Mouse (Mus musculus) intestine, embryonic 15.5 days (tissue): ENCODE measurements around the gene Maml1. TPM values are rescaled to one million over a fixed set of nuclear protein-coding genes. Genes with fewer than 3 reads are reported as not detected.

ENCODE experiments used
- ATAC-seq: fragments of 200-750 bp; cut with Nextera tagmentation; 2 replicates; pipeline ENCODE4 v1.8.0; 2017; ENCODE audit warnings: moderate TSS enrichment, moderate library complexity
- H3K27ac ChIP-seq: fragments of 300-500 bp; sonication (generic); 2 replicates; pipeline ENCODE4 v1.5.1; 2015; ENCODE audit warnings: mild to moderate bottlenecking, inconsistent platforms
- H3K27me3 ChIP-seq: fragments of 300-500 bp; sonication (generic); replicated peaks from 2 replicates; pipeline ENCODE4 v1.6.1; 2015; ENCODE audit warnings: inconsistent platforms
- H3K36me3 ChIP-seq: fragments of 300-500 bp; sonication (generic); 2 replicates; pipeline ENCODE4 v1.6.1; 2015; ENCODE audit warnings: inconsistent platforms
- H3K4me1 ChIP-seq: fragments of 300-500 bp; sonication (generic); replicated peaks from 2 replicates; pipeline ENCODE4 v1.6.1; 2015; ENCODE audit warnings: inconsistent platforms
- H3K4me2 ChIP-seq: fragments of 300-500 bp; sonication (generic); replicated peaks from 2 replicates; pipeline ENCODE4 v1.6.1; 2015; ENCODE audit warnings: mild to moderate bottlenecking, inconsistent platforms
- H3K4me3 ChIP-seq: fragments of 300-500 bp; sonication (generic); replicated peaks from 2 replicates; pipeline ENCODE4 v1.5.1; 2015; ENCODE audit warnings: inconsistent platforms
- H3K9ac ChIP-seq: fragments of 300-500 bp; sonication (generic); 2 replicates; pipeline ENCODE4 v1.6.1; 2015; ENCODE audit warnings: inconsistent platforms
- H3K9me3 ChIP-seq: fragments of 300-500 bp; sonication (generic); 2 replicates; pipeline ENCODE4 v1.6.1; 2016; ENCODE audit warnings: inconsistent platforms
- WGBS: fragments of 180-500 bp; shearing (Covaris S2); methylation state at CpG from one replicate; pipeline ENCODE4 v1.1.7; 2015; 5-methylcytosine and 5-hydroxymethylcytosine counted together
- polyA plus RNA-seq: library from polyadenylated mRNA; unstranded; fragments of >200 nt; fragmentation: Nextera tagmentation; extraction: Ambion mirVana; gene quantifications from 2 replicates; pipeline ENCODE4 v1.2.1, GENCODE M21; 2015

Maml1 gene
- polyA plus RNA-seq, 1 experiment from 2014 or later, result 4.3 TPM

DNA sequence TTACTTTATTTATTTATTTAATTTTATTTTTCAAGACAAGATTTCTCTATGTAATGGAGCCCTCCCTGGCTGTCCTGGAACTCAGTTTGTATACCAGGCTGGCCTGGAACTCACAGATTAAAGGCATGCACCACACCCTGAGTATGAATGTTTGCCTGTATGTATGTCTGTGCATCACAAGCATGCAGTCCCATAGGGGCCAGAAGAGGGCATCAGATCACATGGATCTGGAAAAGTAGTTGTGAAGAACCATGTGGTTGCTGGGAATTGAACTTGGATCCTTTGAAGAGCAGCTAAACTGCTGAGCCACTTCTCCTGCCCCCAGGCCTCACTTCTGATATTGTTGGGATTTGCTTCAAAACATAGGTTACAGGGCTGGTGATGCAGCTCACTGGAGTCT lies 15.1 kb downstream of the Maml1 start:
- ATAC-seq, result no peak

DNA sequence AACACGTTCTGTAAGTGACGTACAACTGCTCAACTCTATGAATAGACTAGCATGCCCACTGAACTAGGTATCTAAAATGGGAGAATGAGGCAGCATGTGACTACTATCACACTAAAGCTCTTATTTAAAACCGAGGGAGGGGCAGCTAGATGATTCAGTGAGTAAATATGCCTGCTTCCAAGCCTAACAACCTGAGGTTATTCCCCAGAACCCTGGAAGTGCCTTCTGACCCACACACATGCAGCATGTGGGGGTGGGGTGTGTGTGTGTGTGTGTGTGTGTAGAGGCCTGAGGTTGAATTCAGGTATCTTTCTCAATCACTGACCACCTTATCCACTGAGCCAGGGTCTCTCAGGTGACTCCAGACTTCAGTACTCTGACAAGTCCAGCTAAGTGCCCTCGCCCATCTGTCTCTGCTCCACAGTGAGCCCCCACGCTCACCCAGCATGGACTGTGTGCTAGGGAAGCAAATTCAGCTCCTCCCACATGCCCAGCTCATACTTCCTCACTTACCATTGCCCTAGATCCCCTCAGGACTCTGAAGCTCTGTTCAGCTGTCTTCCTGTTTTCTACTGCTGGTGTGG lies 16.5 kb downstream of the Maml1 start:
- H3K9ac ChIP-seq, result no peak overlapping the region
- ATAC-seq, result peak; percentile 53
- no peaks in the 10 kb centered on the region for H3K36me3 ChIP-seq
- no peak overlapping the region for H3K4me3 ChIP-seq
- H3K27me3 ChIP-seq, result no peaks in the 10 kb centered on the region
- WGBS, result 62% methylated on average over 5 of the region's 5 CpGs
- H3K4me2 ChIP-seq, result no peak overlapping the region
- no peaks in the 10 kb centered on the region for H3K9me3 ChIP-seq
- no peak overlapping the region for H3K27ac ChIP-seq
- H3K4me1 ChIP-seq, result peaks cover 5% of the 10 kb centered on the region; the same call in 1 of the 2 replicates

More for the DNA sequence above, 15.1 kb downstream of the Maml1 start:
- Histone ChIP-seq H3K4me2 (no peak overlapping the region), H3K4me3 (no peak overlapping the region), H3K9me3 (no peaks in the 10 kb centered on the region), H3K9ac (no peak overlapping the region), H3K27me3 (no peaks in the 10 kb centered on the region), H3K36me3 (no peaks in the 10 kb centered on the region), H3K27ac (no peak overlapping the region), H3K4me1 (peaks cover 5% of the 10 kb centered on the region; the same call in 1 of the 2 replicates)

DNA sequence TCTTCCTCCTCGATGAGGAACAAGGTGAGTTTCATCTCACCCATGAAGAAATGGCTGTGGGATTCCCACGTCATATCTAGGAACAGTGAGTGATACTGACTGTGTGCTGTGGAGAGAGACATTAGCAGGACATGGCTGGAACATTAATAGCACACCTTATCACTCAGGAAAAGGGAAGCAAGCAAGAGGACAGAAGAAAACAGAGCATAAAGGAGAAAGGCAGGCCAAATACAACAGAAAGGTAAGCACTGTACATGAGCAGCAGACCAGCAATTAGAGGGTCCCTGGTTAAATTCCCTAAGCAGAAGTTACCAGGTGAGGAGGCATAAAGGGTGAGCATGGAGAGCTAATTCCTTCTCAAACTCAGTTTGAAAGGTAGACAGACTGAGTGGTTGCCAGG lies 17.0 kb downstream of the Maml1 start:
- peaks cover 5% of the 10 kb centered on the region; the same call in 1 of the 2 replicates for H3K4me1 ChIP-seq
- no peak overlapping the region for H3K4me3 ChIP-seq
- H3K9ac ChIP-seq, result no peak overlapping the region
- no peak overlapping the region for H3K27ac ChIP-seq
- H3K4me2 ChIP-seq, result no peak overlapping the region
- 87% methylated on average over 2 of the region's 2 CpGs for WGBS
- H3K36me3 ChIP-seq, result no peaks in the 10 kb centered on the region
- no peaks in the 10 kb centered on the region for H3K27me3 ChIP-seq
- ATAC-seq, result no peak
- H3K9me3 ChIP-seq, result no peaks in the 10 kb centered on the region

DNA sequence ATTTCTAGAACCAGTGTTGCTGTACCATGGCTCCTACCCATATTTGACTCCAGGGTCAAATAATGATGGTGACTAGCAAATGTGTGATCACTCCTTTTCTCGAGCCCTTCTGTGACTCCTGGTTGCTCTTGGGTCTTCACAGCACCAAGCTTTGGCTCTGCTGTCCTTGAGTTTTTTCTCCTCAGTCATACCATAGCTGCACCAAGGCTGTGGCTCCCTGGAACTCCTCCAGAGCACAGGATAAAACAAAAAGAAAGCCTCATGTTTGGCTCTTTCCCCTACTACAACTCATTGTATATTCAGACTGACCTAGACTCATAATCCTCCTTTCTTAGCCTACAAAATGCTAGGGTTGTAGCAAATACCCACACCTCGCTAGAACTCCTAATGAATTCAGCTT lies 19.3 kb downstream of the Maml1 start:
- ATAC-seq, result no peak
- no peak overlapping the region for H3K4me2 ChIP-seq
- H3K27ac ChIP-seq, result no peak overlapping the region
- no peaks in the 10 kb centered on the region for H3K27me3 ChIP-seq
- H3K9me3 ChIP-seq, result no peaks in the 10 kb centered on the region
- H3K4me1 ChIP-seq, result peaks cover 5% of the 10 kb centered on the region; the same call in 1 of the 2 replicates
- no peak overlapping the region for H3K9ac ChIP-seq
- WGBS, result 86% methylated on average over 2 of the region's 2 CpGs
- H3K36me3 ChIP-seq, result no peaks in the 10 kb centered on the region
- no peak overlapping the region for H3K4me3 ChIP-seq

DNA sequence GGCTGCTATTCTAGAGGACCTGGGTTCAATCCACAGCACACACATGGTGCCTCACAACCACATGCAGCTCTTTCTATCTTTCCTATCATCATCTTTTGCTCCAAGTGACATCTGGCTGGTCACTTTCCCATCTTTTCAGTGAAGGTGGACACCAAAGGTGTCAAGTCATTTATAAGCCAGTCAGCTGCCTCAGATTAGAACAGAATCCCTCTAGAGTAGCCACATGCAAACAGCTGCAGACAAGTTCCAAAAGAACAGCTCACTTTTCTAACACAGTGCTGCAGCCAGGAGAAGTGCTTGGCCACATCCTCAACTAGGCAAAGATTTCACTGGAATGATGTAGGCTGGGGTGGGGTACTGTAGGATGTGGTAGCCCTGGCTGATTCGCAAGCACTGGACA lies 22.2 kb downstream of the Maml1 start:
- H3K9ac ChIP-seq, result no peak overlapping the region
- no peak overlapping the region for H3K27ac ChIP-seq
- H3K27me3 ChIP-seq, result no peaks in the 10 kb centered on the region
- ATAC-seq, result no peak
- H3K4me2 ChIP-seq, result no peak overlapping the region
- WGBS, result 96% methylated on average over 1 of the region's 1 CpGs
- peaks cover 14% of the 10 kb centered on the region; the same call in 1 of the 2 replicates for H3K36me3 ChIP-seq
- no peak overlapping the region for H3K4me3 ChIP-seq
- no peaks in the 10 kb centered on the region for H3K4me1 ChIP-seq
- no peaks in the 10 kb centered on the region for H3K9me3 ChIP-seq

DNA sequence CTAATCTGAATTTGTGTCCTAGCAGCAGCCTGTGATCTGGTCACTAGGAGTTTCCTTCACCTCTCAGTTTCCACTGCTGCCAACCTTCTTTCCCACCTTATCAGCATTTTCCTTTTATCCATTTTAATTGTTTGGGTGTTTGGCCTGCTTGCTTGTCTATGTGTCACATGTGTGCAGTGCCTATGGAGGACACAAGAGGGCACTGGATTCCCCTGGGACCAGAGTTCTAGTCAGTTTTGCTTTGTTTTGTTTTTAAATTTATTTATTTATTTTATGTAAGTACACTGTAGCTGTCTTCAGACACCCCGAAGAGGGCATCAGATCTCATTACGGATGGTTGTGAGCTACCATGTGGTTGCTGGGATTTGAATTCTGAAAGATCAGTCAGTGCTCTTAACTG lies 22.9 kb downstream of the Maml1 start:
- Histone ChIP-seq H3K4me2 (no peak overlapping the region), H3K27me3 (no peaks in the 10 kb centered on the region), H3K4me1 (no peaks in the 10 kb centered on the region), H3K9me3 (no peaks in the 10 kb centered on the region), H3K36me3 (peaks cover 17% of the 10 kb centered on the region; the same call in 1 of the 2 replicates), H3K4me3 (no peak overlapping the region), H3K9ac (no peak overlapping the region), H3K27ac (no peak overlapping the region)
- 83% methylated on average over 2 of the region's 2 CpGs for WGBS
- no peak for ATAC-seq

DNA sequence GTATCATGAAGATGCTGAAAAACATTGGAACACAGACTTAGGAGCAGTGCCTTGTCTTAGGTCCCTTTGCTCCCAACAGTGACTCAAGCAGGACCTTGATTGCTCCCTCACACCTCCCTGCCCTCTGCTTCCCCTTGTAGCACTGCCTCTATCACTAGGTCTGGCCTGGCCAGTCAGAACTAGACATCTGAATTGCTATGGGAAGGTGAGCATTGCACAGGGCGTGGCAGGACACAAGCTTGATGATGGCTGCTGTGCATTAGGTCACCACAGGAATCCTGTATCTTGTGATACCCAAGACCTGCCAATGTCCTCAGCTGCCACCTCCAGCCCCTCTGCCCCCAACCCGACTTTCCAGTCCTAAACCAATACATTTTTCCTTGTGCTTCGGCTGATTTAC lies 25.1 kb downstream of the Maml1 start:
- H3K27ac ChIP-seq, result no peak overlapping the region
- H3K36me3 ChIP-seq, result peaks cover 25% of the 10 kb centered on the region
- H3K4me3 ChIP-seq, result no peak overlapping the region
- ATAC-seq, result peak; percentile 37; the same call in 1 of the 2 replicates
- H3K4me2 ChIP-seq, result no peak overlapping the region
- H3K4me1 ChIP-seq, result no peaks in the 10 kb centered on the region
- H3K9ac ChIP-seq, result no peak overlapping the region
- no peaks in the 10 kb centered on the region for H3K27me3 ChIP-seq
- 79% methylated on average over 3 of the region's 3 CpGs for WGBS
- H3K9me3 ChIP-seq, result no peaks in the 10 kb centered on the region

DNA sequence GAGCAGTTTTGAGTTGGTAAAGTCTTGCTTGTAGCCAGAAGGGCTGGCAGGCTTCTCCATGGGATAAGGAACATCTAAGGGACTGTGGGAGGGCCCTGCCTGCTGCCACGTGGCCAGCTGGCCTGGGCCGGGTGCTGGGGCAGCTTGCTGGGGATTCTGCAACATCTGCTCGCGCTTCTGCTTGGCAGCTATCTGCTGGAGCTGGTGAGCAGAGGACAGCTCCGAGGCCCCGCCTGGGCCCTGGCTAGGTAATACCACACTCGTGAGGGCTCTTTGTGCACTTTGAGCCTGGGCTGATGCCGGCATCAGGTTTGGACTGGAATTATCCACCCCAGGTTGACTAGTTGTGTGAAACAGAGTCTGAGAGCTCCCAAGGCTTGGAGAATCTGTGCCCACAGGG lies 26.2 kb downstream of the Maml1 start:
- WGBS, result 79% methylated on average over 8 of the region's 8 CpGs
- ATAC-seq, result 0 out of 2 replicates have a peak, but pooled peaks have one; percentile 46
- peaks cover 31% of the 10 kb centered on the region for H3K36me3 ChIP-seq

DNA sequence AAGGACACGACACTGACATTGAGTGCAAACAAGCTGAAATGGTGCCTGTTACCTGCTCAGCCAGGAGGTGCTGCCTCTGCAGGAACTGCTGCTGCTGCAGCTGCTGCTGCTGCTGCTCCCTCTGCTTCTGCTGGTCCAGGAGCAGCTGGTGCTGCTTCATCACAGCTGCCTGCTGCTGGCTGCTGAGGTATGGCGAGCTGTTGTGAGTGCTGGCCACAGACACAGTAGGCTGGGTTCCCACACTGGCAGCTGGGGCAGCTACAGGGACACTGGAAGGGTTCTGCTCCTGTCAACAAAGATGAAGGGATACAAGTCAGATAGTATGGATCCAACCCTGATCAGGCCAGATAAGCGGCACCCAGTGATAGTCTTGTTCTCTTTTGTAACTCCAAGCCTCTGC lies 28.9 kb downstream of the Maml1 start:
- H3K27ac ChIP-seq, result no peak overlapping the region
- H3K4me3 ChIP-seq, result no peak overlapping the region
- H3K4me1 ChIP-seq, result no peaks in the 10 kb centered on the region
- 84% methylated on average over 3 of the region's 3 CpGs for WGBS
- H3K36me3 ChIP-seq, result peaks cover 54% of the 10 kb centered on the region
- H3K9me3 ChIP-seq, result no peaks in the 10 kb centered on the region
- H3K4me2 ChIP-seq, result no peak overlapping the region
- no peaks in the 10 kb centered on the region for H3K27me3 ChIP-seq
- ATAC-seq, result no peak
- H3K9ac ChIP-seq, result no peak overlapping the region

More for the DNA sequence above, 26.2 kb downstream of the Maml1 start:
- no peaks in the 10 kb centered on the region for H3K27me3 ChIP-seq
- no peak overlapping the region for H3K27ac ChIP-seq
- no peak overlapping the region for H3K4me3 ChIP-seq
- no peak overlapping the region for H3K4me2 ChIP-seq
- no peak overlapping the region for H3K9ac ChIP-seq
- H3K4me1 ChIP-seq, result no peaks in the 10 kb centered on the region
- no peaks in the 10 kb centered on the region for H3K9me3 ChIP-seq

DNA sequence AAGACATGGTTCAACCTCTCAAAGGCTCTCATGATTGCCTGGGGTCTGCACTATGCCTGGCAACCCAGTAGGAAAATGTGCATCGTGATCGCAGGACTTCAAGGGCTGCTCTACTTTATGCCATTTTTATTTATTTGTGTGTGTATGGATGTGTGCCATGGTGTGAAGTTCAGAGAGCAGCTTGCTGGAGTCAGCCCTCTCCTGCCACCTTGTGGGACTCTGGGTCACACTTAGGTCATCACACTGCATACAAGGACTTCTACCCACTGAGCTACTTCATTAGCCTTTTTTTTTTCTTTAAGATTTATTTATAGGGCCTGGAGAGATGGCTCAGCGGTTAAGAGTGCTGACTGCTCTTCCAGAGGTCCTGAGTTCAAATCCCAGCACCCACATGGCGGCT lies 30.1 kb downstream of the Maml1 start:
- Histone ChIP-seq H3K4me3 (no peak overlapping the region), H3K9ac (no peak overlapping the region), H3K9me3 (no peaks in the 10 kb centered on the region), H3K4me2 (no peak overlapping the region), H3K36me3 (peaks cover 58% of the 10 kb centered on the region), H3K4me1 (no peaks in the 10 kb centered on the region), H3K27me3 (no peaks in the 10 kb centered on the region), H3K27ac (no peak overlapping the region)
- WGBS, result 87% methylated on average over 4 of the region's 4 CpGs
- ATAC-seq, result no peak

DNA sequence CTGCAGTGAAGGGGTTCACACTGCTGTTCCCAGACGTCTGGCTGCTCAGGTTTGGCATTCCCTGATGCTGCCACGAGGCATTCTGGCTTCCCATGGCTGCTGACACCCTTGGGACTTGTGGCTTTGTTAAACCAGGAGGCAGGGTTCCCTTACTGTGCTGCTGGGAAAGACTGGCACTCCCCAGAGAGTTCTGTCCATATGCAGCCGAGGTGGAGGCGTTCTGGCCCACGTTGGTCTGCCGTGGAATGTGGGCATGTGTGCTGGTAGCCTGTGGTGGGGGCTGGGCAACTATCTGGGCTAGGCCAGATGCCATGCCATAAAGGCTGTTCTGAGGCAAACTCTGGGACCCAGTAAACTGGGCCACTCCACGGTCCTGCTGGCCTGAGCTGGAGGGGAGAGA lies 33.8 kb downstream of the Maml1 start:
- peaks cover 46% of the 10 kb centered on the region for H3K36me3 ChIP-seq
- no peaks in the 10 kb centered on the region for H3K27me3 ChIP-seq
- H3K9ac ChIP-seq, result no peak overlapping the region
- H3K4me1 ChIP-seq, result peaks cover 2% of the 10 kb centered on the region; the same call in 1 of the 2 replicates
- WGBS, result 82% methylated on average over 7 of the region's 7 CpGs
- no peak for ATAC-seq
- H3K4me3 ChIP-seq, result no peak overlapping the region
- H3K4me2 ChIP-seq, result no peak overlapping the region
- H3K27ac ChIP-seq, result no peak overlapping the region
- no peaks in the 10 kb centered on the region for H3K9me3 ChIP-seq

DNA sequence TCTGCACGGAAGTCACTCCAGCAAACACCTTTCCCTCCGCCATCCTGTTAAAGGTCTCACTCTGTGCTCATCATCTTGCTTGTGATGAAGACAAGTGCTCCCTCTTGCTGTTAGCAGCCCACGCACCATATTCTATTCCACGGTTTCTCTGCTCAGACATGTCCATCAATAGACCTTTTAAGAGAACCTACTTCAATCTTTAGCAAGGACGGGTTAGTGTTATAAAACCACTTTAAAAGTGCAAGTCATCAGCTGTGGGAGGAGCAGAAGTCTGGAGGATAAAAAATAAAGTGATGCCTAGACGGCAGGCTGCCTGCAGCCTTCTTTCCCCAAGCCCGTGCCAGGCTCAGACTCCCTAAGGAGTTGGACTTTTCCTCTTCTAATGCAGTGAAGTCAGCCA lies 35.5 kb downstream of the Maml1 start:
- Histone ChIP-seq H3K4me2 (no peak overlapping the region), H3K9ac (no peak overlapping the region), H3K27ac (no peak overlapping the region), H3K4me1 (peaks cover 13% of the 10 kb centered on the region; the same call in 1 of the 2 replicates), H3K36me3 (peaks cover 35% of the 10 kb centered on the region), H3K9me3 (no peaks in the 10 kb centered on the region), H3K27me3 (no peaks in the 10 kb centered on the region), H3K4me3 (no peak overlapping the region)
- 83% methylated on average over 7 of the region's 7 CpGs for WGBS
- ATAC-seq, result no peak

DNA sequence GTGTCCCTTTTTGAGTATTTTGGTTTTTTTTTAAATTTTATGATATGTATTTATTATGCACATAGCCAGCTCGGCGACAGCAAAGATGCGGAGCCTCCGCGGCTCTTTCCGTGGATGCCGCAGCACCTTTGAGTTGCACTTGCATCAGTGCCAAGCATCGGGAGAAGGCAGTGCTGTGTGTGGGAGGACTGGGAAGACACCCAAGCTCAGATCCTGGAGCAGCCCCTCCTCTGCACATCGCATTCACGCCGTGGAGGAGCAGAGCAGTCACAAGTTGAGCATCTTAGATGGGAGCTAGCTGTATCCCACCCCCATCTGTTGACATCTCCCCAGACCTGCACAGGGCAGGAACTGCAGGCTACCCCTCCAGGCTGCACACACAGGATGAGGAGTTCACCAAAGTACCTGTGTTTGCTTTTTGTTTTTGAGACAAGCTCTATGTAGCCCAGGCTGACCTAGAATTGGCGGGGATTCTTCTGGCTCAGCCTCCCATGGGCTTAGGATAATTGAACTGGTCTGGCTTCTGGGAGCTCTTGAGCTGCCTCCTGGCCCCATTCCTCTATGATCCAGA lies 38.0 kb downstream of the Maml1 start:
- Histone ChIP-seq H3K27me3 (no peaks in the 10 kb centered on the region), H3K9me3 (no peaks in the 10 kb centered on the region), H3K36me3 (peaks cover 16% of the 10 kb centered on the region), H3K27ac (no peak overlapping the region), H3K4me1 (peaks cover 13% of the 10 kb centered on the region; the same call in 1 of the 2 replicates), H3K9ac (no peak overlapping the region), H3K4me3 (no peak overlapping the region), H3K4me2 (no peak overlapping the region)
- whole genome bisulfite sequencing, result 69% methylated on average over 12 of the region's 12 CpGs
- ATAC-seq, result no peak
